Mouse (Mus musculus): ENCODE measurements at regions not wholly inside any gene's neighbourhood (a gene's known extent, or its start where the extent isn't known, plus 50 kb on each side); places are given as distances from the start of the nearest gene placed in this dataset.
"Not testable (repeated sequence)": the region's sequence is repeated elsewhere in the genome, so short reads cannot be mapped to it uniquely, and the experiment has no call there.

DNA sequence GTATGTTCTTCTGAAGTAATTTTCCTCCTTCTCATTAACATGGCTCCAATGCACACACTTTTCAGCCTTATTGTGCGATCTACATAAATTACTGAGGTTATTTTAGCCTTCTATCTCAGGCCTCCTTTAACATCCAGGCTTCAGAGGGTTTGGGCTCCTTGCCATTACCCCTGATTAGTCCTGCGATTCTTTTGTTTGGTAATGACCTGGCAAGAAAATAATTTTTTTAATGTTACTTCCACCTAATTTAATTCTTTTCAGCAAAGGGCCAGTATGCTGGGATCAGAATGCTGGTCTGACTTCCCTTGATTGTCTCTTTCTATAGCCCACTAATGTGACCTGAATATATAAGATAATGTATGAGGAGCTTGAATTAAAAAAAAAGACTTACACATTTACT lies 739.4 kb downstream of the Tbl1xr1 start:
- no peak for DNase-seq

DNA sequence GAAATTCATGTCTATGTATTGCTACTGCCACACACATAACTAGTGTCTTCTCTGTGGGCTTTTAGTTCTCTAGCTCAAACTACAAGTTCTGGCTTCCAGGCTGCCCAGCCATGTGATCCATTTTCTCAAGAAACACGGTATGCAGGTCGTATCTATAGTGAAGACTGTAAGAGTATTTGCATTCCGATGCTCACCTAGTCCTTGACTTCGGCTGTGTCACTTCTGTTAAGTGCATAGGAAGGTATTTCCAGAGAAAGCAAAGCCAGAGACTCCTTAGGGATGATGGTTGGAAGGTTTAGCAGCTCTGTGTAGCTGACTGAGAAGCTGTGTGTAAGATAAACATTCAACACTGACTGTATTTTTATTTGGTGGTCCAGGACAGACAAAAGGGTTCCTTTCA lies 750.0 kb downstream of the Tbl1xr1 start:
- no peak for DNase-seq

DNA sequence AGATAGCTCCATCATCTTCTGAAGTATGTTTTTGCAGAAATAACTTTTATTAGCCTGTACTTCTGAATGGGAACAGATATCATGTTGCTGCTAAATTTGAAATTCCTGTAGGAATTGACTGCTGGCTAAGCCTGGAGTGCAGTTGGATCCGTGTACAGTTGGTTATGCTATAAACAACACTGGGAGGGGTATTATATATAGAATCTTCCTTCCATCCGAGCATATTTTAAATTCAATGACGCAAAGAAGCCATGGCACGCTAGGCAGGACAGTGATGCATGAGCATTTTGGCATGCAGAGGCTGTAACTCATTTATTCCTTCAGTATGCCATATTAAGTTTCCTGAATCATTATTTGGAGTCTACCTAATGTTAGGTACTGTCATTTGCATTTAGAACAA lies 762.5 kb downstream of the Tbl1xr1 start:
- no peak for DNase-seq

DNA sequence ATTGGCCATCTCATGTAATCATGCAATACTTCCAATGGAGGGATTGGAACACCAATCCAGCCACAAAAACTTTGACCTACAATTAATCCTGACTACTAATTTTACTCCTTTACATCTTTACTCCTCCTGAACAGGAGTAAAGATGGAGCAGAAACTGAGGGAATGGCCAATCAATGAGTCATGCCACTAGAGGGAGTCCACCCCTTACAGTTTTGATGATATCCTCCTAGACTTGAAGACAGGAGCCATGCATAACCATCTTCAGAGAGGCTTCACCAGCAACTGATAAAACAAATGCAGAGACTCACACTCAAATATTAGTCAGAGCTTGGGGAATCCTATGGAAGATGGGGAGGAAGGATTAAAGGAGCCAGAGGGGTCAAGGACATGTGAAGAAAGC lies 774.0 kb downstream of the Tbl1xr1 start:
- no peak for DNase-seq

DNA sequence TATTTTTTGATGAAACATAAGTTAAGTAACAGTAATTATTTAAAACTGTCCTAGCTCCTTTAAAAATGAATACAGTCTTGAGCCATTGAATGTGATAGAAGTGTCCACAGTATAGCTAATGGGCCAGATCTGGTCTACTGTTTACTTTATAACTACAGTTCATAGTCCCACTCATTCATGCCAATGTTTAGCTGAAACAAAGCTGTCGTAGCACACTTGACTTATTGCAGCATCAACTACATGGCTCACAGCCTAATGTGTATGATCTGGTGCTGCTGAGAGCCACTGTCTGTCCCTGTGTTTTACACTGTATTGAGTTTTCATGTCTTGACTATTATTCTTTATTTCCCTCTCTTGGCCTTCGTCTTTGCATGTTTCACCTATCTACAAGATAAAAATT lies 787.1 kb downstream of the Tbl1xr1 start:
- DNase-seq = no peak

DNA sequence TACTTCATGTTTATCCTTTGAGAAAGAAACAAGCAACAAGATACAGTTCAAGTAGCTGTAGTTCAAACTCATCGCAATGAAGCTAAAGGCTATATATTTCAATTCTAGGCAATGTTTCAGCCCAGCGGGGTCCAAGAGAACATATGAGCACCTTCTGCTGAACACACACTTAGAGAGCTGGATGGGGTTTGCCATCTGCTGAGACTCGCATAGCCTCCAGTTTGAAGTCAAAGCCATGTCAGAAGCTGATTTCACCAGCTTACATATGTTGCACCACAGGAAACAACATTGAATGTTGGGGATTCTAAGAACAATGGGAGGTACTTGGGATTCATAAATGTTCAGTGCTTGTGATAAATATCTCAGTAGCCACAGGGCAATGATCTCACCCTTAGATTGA lies 801.4 kb downstream of the Tbl1xr1 start:
- DNase-seq = no peak

DNA sequence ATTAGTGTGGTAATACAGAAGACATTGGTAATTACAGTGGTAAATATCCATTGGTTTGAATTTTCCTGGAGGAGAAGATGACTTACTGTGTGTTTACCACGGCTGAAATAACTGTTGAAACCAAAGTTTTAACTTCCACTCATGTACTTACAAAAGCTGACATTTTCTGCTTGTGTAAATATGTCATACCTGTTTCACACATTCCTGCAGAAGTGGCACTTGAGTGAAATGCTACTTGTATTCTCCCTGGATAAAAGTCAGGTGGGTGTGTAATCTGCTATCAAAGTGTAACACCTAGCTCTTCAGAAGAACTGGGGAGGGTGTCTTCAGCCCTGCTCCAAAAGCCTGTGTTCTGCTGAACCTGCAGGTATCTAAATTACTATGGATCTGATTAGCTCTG lies 816.3 kb downstream of the Tbl1xr1 start:
- DNase-seq = no peak

DNA sequence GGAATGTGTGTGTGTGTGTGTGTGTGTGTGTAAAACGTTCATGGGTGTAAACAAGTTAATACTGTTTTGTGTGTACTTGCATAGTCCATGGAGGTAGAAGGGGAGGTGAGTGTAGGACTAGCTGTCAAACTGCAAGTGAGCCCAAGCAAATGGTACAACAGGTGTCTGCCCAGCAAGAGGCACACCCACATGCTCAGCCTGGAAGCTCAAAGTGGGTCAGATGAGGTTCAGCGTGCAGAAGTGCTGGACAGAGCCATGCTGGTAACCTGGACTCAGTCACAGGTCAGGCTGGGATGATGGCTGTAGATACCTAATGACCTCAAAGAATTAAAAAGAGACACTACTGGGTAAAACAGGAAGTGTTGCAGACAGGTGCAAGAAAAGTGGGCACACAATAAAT lies 821.2 kb downstream of the Tbl1xr1 start:
- DNase-seq = no peak

DNA sequence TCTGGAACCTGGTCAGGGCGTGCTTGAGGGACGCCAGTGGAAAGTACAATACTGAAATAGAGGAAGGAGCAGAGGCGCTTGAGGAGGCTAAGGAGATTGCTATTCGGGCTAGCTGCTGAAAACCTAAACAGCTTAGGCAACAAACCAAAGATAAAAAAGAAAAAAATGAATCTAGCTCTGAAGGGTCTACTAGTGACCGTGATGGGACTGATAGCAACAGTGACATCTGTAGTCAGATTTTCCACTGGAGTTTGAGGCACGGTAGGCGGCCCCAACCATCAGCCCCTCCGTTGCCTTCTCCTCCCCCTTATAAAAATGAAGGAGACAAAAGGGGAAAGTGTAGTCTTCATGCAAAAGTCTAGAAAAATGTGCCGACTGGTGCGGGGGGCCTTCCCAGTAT lies 824.5 kb downstream of the Tbl1xr1 start:
- no peak for DNase-seq

DNA sequence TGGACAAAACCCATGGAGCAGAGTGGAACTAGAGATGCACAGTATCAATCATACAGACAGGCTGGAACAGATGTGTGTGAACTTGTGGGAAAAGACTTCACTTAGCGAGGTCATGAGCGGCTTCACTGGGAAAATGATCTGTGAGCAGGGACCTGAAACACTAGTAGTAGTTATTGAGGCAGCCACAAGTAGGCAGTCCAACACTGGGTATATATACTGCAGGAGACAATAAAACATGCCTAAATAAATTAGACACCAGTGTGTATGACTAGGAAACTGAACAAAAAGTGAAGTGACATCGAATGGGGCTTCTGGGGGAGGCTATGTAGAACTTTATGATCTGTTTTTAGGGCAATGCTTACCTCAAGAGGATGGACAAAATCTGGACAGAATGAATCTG lies 852.5 kb downstream of the Tbl1xr1 start:
- DNase-seq = no peak

DNA sequence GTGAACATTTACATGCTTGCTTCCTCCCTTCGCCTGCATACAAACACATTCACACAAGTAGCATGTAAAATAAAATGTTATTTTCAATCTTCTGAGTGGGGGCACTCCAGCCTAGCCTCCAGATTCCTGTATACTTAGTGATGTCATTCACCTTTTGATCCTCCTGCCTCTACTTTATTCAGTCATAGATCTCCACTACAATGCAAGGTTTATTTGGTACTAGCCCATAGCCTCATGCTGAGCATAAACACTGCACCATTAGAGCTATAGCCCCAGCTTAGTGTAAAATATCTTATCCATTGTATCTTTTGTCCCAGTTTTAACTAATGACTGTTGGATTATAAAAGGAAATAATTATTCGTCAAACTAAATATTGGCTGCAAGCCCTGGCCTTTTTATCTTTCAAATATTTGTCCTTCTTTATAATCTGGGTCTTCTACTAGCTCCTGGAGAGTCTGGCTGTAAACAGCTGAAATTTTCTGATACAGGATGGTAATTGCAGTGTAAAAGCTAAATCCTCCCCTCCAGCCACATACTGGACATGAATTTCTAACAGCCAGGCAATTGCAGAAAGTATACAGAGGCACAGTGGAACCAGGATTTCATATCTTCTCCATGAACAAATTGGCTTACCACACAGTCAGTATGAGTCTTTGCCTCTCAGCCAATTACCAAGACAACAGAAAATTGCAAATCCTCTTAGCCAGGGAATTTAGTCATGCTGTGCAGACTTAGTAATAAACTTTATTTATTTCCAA lies 853.5 kb downstream of the Tbl1xr1 start:
- DNase-seq = no peak

DNA sequence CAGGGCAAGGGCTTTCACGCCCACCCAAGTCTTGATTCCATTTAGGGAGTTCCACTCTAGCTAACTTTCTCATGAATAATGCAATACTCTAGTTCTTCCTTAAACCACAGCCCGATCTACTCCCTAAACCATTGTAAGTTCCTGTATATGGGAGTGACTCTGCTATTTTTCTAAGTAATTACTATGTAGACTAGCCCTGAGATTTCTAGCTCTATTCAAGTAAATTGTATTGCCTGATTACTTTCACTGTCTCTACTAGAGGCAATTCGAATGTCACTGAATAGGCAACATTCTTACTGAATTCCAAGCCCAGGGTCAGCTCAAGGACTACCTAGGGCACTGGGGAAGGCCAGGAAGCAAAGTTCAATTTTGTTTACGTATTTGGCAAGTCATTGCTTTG lies 869.2 kb downstream of the Tbl1xr1 start:
- DNase-seq = not testable (repeated sequence)

DNA sequence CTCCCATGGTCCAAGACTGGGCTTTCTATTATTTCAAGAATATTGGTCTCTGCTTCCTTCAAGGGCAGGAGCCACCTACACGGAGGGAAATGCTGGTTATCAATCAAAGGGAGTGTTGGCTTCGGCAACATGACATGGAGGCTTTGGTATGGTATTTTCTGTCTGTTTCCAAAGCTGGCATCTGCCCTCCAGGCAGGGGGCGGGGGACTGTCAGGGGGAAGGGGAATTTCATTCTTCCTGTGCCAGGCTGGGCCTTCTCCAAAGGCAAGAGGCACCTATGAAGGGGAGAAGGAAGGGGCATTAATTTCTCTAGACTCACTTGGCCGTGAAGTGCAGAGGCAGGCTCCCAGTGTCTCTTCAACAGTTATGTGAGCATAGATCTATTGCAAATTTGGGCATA lies 870.7 kb downstream of the Tbl1xr1 start:
- no peak for DNase-seq

DNA sequence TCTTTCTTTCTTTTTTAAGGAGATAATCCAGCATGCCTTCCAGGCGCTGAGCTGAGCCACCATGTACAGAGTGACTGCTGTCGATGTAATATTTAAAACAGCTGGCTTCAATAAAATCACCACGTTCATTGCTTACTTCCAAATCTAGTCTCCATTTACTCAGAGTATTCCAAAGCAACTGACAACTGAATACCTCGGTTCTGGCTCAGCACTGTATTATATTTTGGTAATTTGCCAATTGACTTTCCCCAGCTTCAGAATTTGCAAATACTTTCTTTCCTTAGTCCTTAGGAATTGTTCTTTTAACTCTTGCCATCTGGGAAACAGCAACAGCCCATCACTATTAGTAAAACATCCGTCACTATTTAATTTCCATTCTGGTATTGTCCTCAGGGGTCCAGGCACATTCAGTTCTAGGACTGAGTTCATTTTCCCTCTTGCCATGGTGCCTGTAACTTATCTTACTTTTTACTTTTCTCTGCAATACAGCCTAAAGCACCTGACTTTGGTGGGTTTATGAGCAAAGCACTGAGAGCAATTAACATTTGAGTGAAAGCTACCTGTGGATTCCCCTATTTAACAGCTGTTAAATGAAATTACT lies 871.8 kb downstream of the Tbl1xr1 start:
- DNase-seq = no peak

DNA sequence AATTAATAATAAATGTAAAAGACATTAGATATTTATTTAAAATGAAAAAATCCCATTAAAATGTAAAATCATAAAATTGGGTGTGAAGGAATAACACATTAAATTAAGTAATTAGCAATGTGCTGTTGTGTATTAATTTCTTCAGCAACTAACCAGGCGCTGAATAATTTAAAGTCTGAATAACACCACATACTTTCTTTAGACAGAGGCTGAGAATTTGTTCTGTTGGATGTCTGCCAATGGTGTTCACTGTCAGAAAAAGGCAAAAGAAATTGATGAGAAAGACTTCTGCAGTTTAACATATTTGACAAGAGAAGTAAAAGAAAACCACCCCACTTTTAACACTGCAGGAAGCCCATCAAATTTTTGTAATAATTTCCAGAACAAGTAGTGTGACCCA lies 881.0 kb downstream of the Tbl1xr1 start:
- no peak for DNase-seq

DNA sequence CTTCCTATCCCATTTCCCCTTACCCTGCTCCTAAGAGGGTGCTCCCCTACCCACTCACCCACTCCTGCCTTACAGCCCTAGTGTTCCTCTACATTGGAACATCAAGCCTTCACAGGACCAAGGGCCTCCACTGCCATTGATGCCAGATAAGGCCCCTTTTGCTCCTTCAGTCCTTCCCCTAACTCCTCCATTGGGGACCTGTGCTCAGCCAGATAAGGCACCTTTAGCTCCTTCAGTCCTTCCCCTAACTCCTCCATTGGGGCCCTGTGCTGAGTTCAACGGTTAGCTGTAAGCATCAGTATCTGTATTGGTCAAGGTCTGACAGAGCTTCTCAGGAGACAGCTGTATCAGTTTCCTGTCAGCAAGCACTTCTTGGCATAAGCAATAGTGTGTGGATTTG lies 896.2 kb downstream of the Tbl1xr1 start:
- no peak for DNase-seq

DNA sequence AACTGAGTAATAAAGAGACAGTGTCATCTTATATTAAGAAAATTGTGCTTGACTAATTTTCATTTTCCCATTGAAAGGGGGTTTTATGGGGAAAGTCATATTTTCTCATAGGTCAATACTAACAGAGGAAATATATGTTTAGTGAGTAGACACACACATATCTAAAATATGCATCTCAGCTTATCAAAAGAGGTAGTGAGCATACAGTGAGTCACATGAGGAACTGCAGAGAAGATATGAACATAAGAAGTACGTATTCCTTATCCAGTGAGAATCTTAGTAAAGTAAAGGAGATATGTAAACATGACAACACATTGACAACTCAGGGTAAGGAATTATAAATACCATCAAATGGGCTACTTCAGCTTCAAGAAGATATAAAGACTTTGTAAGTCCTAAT lies 900.3 kb downstream of the Tbl1xr1 start:
- no peak for DNase-seq

DNA sequence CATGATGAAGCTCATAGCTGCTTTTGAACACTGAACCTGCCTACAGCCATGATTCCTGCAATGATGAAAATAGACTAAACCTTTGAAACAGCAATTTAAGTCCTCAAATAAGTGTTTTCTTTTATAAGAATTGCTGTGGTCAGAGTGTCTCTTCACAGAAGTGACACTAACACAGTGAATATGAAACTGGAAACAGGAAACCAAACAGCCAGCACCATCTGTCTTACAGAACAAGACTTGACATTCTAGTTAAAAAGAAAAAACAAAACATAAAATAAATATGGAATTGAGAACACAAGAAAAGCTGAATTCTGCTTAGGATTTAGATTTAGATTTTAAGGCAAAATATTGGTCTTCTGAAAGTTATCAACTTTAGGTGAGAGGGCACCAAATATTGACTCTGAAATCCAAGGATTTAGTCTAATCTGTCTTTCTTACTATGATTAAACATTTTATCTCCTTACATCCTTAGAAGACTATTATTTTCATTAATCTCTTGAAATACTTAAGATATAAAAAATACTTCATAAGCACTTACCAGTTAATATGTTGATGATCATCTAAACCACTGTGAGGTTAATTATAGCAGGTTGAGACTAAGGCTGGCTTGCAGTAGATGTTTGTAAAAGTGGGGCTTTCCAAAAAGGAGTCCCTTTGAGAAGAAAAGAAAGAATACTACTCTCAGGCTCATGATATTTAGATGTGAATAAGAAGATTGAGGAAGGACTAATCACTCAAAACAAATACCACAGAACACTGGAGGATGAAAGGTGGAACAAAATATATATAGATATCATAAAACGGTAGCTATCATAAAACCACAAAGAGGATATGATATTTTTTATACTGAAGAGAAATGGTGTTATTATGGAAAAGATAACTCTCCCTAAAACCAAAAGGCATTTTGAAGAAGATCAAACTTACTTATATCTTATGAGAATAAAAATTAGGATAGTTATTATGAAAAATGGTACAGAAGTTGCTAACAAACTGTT lies 903.7 kb downstream of the Tbl1xr1 start:
- peak; percentile 4 for DNase-seq

DNA sequence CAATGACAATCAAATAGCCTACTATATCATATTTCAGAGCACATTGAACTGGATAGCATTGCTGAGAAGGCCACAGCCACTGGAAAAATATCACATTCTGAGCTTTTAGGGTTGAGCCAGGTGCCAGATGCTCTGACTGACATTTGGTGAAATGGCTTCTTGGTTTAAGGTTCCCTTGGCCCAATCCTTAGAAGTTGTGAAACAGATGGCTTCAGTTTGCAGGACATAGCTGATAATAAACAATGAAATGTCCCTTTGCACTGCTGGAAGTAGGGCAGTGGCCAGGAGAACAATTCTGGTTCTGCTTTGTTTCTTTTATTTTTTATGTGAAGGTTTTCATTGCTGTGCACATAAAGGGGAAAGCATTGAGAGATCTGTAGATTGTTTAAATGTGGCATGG lies 906.0 kb downstream of the Tbl1xr1 start:
- DNase-seq = no peak

DNA sequence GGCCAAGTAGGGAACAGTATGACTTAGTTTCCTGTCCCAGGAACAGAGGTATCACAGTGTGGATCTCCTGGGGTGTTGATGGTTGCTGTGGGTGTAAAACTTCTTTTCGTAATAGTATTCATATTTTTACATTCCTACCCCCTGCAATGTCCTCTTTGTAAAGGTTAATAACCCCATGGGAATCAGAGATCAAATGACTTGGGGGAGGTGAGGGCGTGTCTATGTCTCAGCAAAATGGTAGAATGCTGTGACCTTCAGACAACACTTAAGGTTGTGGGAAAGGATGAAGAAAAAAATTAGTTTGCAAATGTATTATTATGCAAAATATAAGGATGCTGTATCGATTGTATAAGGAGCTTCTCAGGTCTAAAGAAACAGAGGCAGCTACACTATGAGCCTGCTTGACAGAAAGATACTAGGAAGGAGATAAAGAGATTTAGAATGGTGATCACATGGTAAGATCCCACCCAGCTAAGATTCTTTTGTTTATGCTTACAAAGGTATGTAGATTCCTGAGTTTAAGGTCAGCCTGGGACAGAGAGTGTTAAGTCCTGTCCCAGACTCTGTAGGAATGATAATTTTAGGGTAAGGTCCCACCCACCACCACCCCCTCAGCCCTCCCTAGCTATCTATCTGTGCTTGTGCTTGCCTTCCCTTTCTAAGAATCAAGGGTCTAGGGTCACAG lies 913.8 kb downstream of the Tbl1xr1 start:
- DNase-seq = no peak

DNA sequence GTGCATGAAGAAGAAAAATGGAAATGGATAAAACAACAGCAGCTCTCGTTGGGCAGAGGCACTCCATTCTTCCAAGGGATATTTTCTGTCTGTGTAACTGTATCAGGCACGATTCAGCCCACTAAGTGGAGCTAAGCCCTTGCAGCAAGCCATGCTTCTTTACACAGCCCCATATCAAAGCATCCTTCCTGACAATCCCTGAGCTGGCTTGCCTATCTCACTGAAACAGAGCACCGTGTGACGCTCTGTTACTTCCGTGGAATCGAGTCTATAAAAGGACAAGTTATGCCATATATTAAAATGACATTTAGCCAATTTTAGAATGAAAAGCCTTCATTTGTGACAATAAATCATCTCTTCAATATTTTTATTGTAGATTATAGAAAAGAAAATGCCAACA lies 918.8 kb downstream of the Tbl1xr1 start:
- DNase-seq = no peak

DNA sequence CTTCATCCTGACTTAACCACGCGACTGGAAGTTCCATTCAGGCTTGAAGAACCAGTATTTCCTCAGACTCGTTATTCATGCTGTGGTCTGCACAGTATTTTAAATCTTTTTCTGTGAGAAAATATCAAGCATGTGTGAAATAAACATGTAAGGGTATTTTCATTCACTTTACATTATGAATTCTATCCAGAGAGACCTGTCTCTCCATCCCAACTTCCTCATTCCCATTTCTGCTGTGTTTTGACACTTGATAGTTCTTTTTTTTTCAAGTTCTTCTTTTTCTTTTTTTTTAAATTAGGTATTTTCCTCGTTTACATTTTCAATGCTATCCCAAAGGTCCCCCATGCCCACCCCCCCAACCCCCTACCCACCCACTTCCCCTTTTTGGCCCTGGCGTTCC lies 919.4 kb downstream of the Tbl1xr1 start:
- DNase-seq = no peak

DNA sequence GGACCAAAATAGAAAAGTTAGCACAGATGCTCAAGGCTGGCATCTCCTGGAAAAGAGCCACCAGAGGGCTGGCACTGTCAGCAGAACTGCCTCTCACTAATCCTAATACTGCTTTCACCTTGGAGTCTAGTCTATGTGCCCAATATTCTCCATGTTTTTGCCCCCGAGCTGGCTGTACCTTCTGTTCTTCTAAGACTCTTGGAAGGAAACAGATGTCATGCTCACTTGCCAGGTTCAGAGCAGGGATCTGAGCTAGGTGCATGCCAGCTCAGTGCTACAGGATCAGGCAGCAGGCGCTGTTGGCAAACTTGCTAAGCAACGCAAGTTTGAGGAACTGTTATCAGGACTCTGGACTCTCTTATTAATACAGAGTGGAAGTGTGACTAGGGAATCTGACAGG lies 924.6 kb downstream of the Tbl1xr1 start:
- peak; percentile 6 for DNase-seq
